In the genomic region with DNA sequence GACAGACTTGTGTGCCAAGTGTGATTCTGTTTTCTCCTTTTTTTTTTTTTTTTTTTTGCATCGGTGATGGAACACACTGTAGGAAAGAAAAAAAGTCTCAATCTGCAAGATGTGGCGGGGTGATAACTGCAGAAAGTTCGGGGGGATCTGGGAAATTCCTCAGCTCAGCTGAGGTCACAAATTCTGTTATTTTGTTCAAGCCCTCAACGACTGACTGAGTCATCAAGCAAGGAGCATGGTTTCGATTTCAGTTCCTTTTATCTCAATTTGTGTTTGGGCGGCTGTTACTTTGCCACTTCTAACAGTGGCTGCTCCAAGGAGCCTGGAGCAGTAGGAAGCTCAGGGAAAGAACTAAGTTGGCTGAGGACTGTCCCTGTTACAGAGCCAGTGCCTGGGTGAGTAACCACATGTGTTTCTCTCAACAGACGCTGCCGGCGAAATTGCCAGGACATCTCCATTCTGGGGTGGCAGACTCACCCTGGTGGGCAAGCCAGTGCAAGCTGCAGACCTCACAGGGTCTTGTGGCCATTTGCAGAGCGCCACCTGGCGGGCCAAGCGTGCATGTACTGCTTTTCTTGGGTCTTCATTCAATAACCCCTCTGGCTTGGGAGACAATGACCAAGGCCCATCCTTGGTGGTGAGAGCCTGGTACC, we compare ENCODE assay signal across 8 mouse cellular contexts. TPM values are rescaled to one million over a fixed set of nuclear protein-coding genes. Genes with fewer than 3 reads are reported as not detected.
DNase-seq lines count a peak whose midpoint lies in the region; ATAC-seq and TF ChIP-seq lines count a peak whose summit lies in the region.

No protein-coding gene starts in this region.

- no peaks in the 10 kb centered on the region for H3K9me3 ChIP-seq in MEL (replicated peaks; ENCODE audit: insufficient read depth, low read length)
- no peaks in the 10 kb centered on the region for H3K9me3 ChIP-seq in forebrain, embryonic 16.5 days (ENCODE audit: control insufficient read depth, low read length)
- H3K9me3 ChIP-seq in neural tube, embryonic 15.5 days (replicated peaks), result no peaks in the 10 kb centered on the region

- peak overlapping the region; percentile 66 to 71 for H3K4me3 ChIP-seq in MEL (ENCODE audit: control insufficient read depth in 1 of 2, insufficient read depth in 1 of 2, low read depth in 2 of 2, low read length in 2 of 2)
- peak overlapping the region; percentile 16 for H3K4me3 ChIP-seq in forebrain, embryonic 16.5 days (replicated peaks; ENCODE audit: low read length)
- peak overlapping the region; percentile 88 for H3K4me3 ChIP-seq in lung, adult 2 months (replicated peaks; ENCODE audit: extremely low read depth, low read depth, low read length)
- H3K4me3 ChIP-seq in neural tube, embryonic 15.5 days (replicated peaks), result peak overlapping the region; percentile 26

- TF ChIP-seq POLR2A in MEL (IDR thresholded peaks at IDR 0.05; ENCODE audit: control insufficient read depth in 1 of 2, insufficient read depth in 1 of 2, low read depth in 1 of 2, low read length in 2 of 2, poor library complexity in 1 of 2), result no peak
- TF ChIP-seq POLR2A in lung, adult 2 months (IDR thresholded peaks at IDR 0.05; ENCODE audit: borderline replicate concordance, extremely low read depth, low read depth, low read length), result peak; percentile 51; the same call in 1 of the 2 replicates

- H3K27ac ChIP-seq in MEL (ENCODE audit: control insufficient read depth, low read depth, low read length), result 0 out of 2 replicates have a peak overlapping the region, but pooled peaks have one; percentile 9
- H3K27ac ChIP-seq in forebrain, embryonic 16.5 days (ENCODE audit: low read length), result no peak overlapping the region
- H3K27ac ChIP-seq in neural tube, embryonic 15.5 days (replicated peaks), result no peak overlapping the region

- peak; percentile 65 for TF ChIP-seq RAD21 in MEL (IDR thresholded peaks at IDR 0.05; ENCODE audit: low read depth, low read length)

- H3K4me2 ChIP-seq in forebrain, embryonic 16.5 days (ENCODE audit: low read length), result peak overlapping the region; percentile 38
- H3K4me2 ChIP-seq in neural tube, embryonic 15.5 days, result peak overlapping the region; percentile 43

- peak; percentile 89 for ATAC-seq in forebrain, embryonic 16.5 days
- peak; percentile 50; the same call in 1 of the 2 replicates for ATAC-seq in neural tube, embryonic 15.5 days (ENCODE audit: low FRiP score)

- H3K9ac ChIP-seq in MEL (ENCODE audit: control insufficient read depth, low read depth, low read length, poor library complexity, severe bottlenecking), result peak overlapping the region; percentile 54
- H3K9ac ChIP-seq in forebrain, embryonic 16.5 days (replicated peaks; ENCODE audit: low read depth, low read length), result no peak overlapping the region
- H3K9ac ChIP-seq in neural tube, embryonic 15.5 days (replicated peaks), result no peak overlapping the region

- H3K79me2 ChIP-seq in MEL (ENCODE audit: control insufficient read depth, insufficient read depth, low read length, poor library complexity), result no peaks in the 10 kb centered on the region

- peak; percentile 91 for DNase-seq in MEL (ENCODE audit: low read depth, low spot score)
- peak; percentile 77 to 84 for DNase-seq in cerebellum, adult 18-20 months
- DNase-seq in heart, postnatal 36 days, result peak; percentile 88 to 89
- DNase-seq in layer of hippocampus, adult 18-20 months (ENCODE audit: low spot score in 2 of 2), result peak; percentile 26 to 84
- peak; percentile 84 for DNase-seq in lung, adult 2 months
- DNase-seq in testis, postnatal 14 days (ENCODE audit: low spot score), result peak; percentile 78

- intact Hi-C loops in heart, postnatal 36 days (cut with DNase I), result loop anchor here (1.0 to 10.0 kb wide), 4 partner anchors 30 to 144 kb away; a partner anchor contains a TSS

- H3K4me1 ChIP-seq in MEL (ENCODE audit: control insufficient read depth in 1 of 2, insufficient read depth in 2 of 2, low read length in 2 of 2), result peaks cover 2% of the 10 kb centered on the region in 2 experiments; a peak in 1 of 4 replicates
- H3K4me1 ChIP-seq in forebrain, embryonic 16.5 days (replicated peaks; ENCODE audit: control insufficient read depth, insufficient read depth, low read length), result 0 out of 2 replicates have a peak, but pooled peaks cover 3% of the 10 kb centered on the region
- H3K4me1 ChIP-seq in lung, adult 2 months (ENCODE audit: control insufficient read depth, insufficient read depth, low read length), result peaks cover 13% of the 10 kb centered on the region
- no peaks in the 10 kb centered on the region for H3K4me1 ChIP-seq in neural tube, embryonic 15.5 days

- WGBS in forebrain, embryonic 16.5 days, result 18% methylated on average over 12 of the region's 12 CpGs
- under 1% methylated on average over 12 of the region's 12 CpGs for WGBS in lung, adult 2 months
- 22% methylated on average over 12 of the region's 12 CpGs for WGBS in neural tube, embryonic 15.5 days

- 0 out of 4 replicates have a peak, but pooled peaks have one; percentile 5 to 19 for TF ChIP-seq EP300 in MEL (IDR thresholded peaks at IDR 0.05; ENCODE audit: low read depth in 1 of 2, low read length in 2 of 2)

- H3K27me3 ChIP-seq in MEL (ENCODE audit: control insufficient read depth in 1 of 2, insufficient read depth in 2 of 2, low read length in 2 of 2), result no peaks in the 10 kb centered on the region; a peak in 1 of 4 replicates
- no peaks in the 10 kb centered on the region for H3K27me3 ChIP-seq in forebrain, embryonic 16.5 days (replicated peaks; ENCODE audit: control insufficient read depth, insufficient read depth, low read length)
- no peaks in the 10 kb centered on the region for H3K27me3 ChIP-seq in neural tube, embryonic 15.5 days (replicated peaks)

- no peaks in the 10 kb centered on the region for H3K36me3 ChIP-seq in MEL (ENCODE audit: control insufficient read depth in 1 of 2, insufficient read depth in 2 of 2, low read length in 2 of 2)
- no peaks in the 10 kb centered on the region for H3K36me3 ChIP-seq in forebrain, embryonic 16.5 days (ENCODE audit: control insufficient read depth, insufficient read depth)
- no peaks in the 10 kb centered on the region for H3K36me3 ChIP-seq in neural tube, embryonic 15.5 days

- peak; percentile 91 to 95 (median 95) for TF ChIP-seq CTCF in MEL (IDR thresholded peaks at IDR 0.05 in 2 of 3, conservative IDR thresholded peaks at IDR 0.05 in 1 of 3; ENCODE audit: control insufficient read depth in 1 of 3, insufficient read depth in 1 of 3, low read depth in 2 of 3, low read length in 3 of 3, poor library complexity in 1 of 3, severe bottlenecking in 1 of 3)
- peak; percentile 98 for TF ChIP-seq CTCF in lung, adult 2 months (IDR thresholded peaks at IDR 0.05; ENCODE audit: insufficient read depth, low read length)

TF ChIP-seq in MEL, 35 proteins besides CTCF, POLR2A, EP300 and RAD21 (continues in another document):
- TF ChIP-seq USF2 (IDR thresholded peaks at IDR 0.05; ENCODE audit: borderline replicate concordance in 1 of 2, insufficient read depth in 1 of 2, low read depth in 1 of 2, low read length in 2 of 2) (no peak), TBP (IDR thresholded peaks at IDR 0.05; ENCODE audit: low read depth, low read length) (no peak), SMC3 (IDR thresholded peaks at IDR 0.05; ENCODE audit: low read depth, low read length) (peak; percentile 84), ZC3H11A (IDR thresholded peaks at IDR 0.05; ENCODE audit: low read depth, low read length) (peak; percentile 43), JUND (IDR thresholded peaks at IDR 0.05; ENCODE audit: low read depth, low read length) (no peak; the same call in 1 of the 2 replicates), CHD1 (IDR thresholded peaks at IDR 0.05; ENCODE audit: low read depth, low read length) (no peak), MAX (IDR thresholded peaks at IDR 0.05; ENCODE audit: low read length) (peak; percentile 62; the same call in 1 of the 2 replicates), ZMIZ1 (IDR thresholded peaks at IDR 0.05; ENCODE audit: low read depth, low read length) (no peak)

RNA-seq across cellular contexts. Expression of a gene that starts 0.6 kb away (rescaled TPM):
- 0.20 and 0.35 TPM in 2 replicates for total RNA-seq in MEL (2012; rRNA removed)
- polyA plus RNA-seq in MEL (2012; ENCODE audit: insufficient read depth in 1 of 2, insufficient read length in 2 of 2, low read depth in 1 of 2, low replicate concordance in 2 of 2, missing spikeins in 1 of 2), result under 1 TPM in 1 of 2 experiments, not detected in 1; 0.85 TPM
- polyA plus RNA-seq in forebrain, embryonic 16.5 days (2015; fragmentation: Nextera tagmentation; extraction: Ambion mirVana), result 0.60 and 0.99 TPM in 2 replicates
- 10 to 100 TPM; 15.1 to 23.8 TPM for total RNA-seq in heart, postnatal 36 days (2021)
- total RNA-seq in layer of hippocampus, adult 18-20 months (2021), result 1 to 10 TPM; 3.0 to 5.8 TPM
- 24.7 and 33.3 TPM in 2 replicates for polyA plus RNA-seq in lung, adult 2 months (2012; rRNA removed)
- 1.3 and 3.8 TPM in 2 replicates for polyA plus RNA-seq in neural tube, embryonic 15.5 days (2015; fragmentation: Nextera tagmentation; extraction: Ambion mirVana)

RNA-seq across cellular contexts. Expression of a gene that starts 30.3 kb away (rescaled TPM):
- total RNA-seq in MEL (2012; rRNA removed), result 1.6 and 3.9 TPM in 2 replicates
- 1 to 10 TPM in 1 of 2 experiments, not detected in 1; 1.9 TPM for polyA plus RNA-seq in MEL (2012; ENCODE audit: insufficient read depth in 1 of 2, insufficient read length in 2 of 2, low read depth in 1 of 2, low replicate concordance in 2 of 2, missing spikeins in 1 of 2)
- 1.4 TPM in 2 replicates for polyA plus RNA-seq in forebrain, embryonic 16.5 days (2015; fragmentation: Nextera tagmentation; extraction: Ambion mirVana)
- total RNA-seq in heart, postnatal 36 days (2021), result 10 to 100 TPM in 1 of 2 experiments, 1 to 10 TPM in 1; 8.5 to 14.3 TPM
- total RNA-seq in layer of hippocampus, adult 18-20 months (2021), result 1 to 10 TPM; 2.0 to 2.3 TPM
- 4.5 and 5.8 TPM in 2 replicates for polyA plus RNA-seq in lung, adult 2 months (2012; rRNA removed)
- 2.3 and 9.2 TPM in 2 replicates for polyA plus RNA-seq in neural tube, embryonic 15.5 days (2015; fragmentation: Nextera tagmentation; extraction: Ambion mirVana)

RNA-seq across cellular contexts. Expression of a gene that starts 34.2 kb away (rescaled TPM):
- not detected in 2 replicates for total RNA-seq in MEL (2012; rRNA removed)
- not detected for polyA plus RNA-seq in MEL (2012; ENCODE audit: insufficient read depth in 1 of 2, insufficient read length in 2 of 2, low read depth in 1 of 2, low replicate concordance in 2 of 2, missing spikeins in 1 of 2)
- not detected in 2 replicates for polyA plus RNA-seq in forebrain, embryonic 16.5 days (2015; fragmentation: Nextera tagmentation; extraction: Ambion mirVana)
- total RNA-seq in heart, postnatal 36 days (2021), result under 1 TPM; 0.14 to 0.19 TPM
- total RNA-seq in layer of hippocampus, adult 18-20 months (2021), result not detected
- 0.06 and 0.11 TPM in 2 replicates for polyA plus RNA-seq in lung, adult 2 months (2012; rRNA removed)
- polyA plus RNA-seq in neural tube, embryonic 15.5 days (2015; fragmentation: Nextera tagmentation; extraction: Ambion mirVana), result not detected in 2 replicates

RNA-seq across cellular contexts. Expression of a gene that starts 60.0 kb away (rescaled TPM):
- total RNA-seq in MEL (2012; rRNA removed), result 0.04 TPM in 1 of 2 replicates, not detected in the other
- polyA plus RNA-seq in MEL (2012; ENCODE audit: insufficient read depth in 1 of 2, insufficient read length in 2 of 2, low read depth in 1 of 2, low replicate concordance in 2 of 2, missing spikeins in 1 of 2), result under 1 TPM in 1 of 2 experiments, not detected in 1; 0.03 TPM
- polyA plus RNA-seq in forebrain, embryonic 16.5 days (2015; fragmentation: Nextera tagmentation; extraction: Ambion mirVana), result 0.42 and 0.58 TPM in 2 replicates
- 10 to 100 TPM; 11.3 to 16.5 TPM for total RNA-seq in heart, postnatal 36 days (2021)
- total RNA-seq in layer of hippocampus, adult 18-20 months (2021), result 1 to 10 TPM; 1.6 to 2.0 TPM
- polyA plus RNA-seq in lung, adult 2 months (2012; rRNA removed), result 19.6 and 24.6 TPM in 2 replicates
- 0.90 and 3.6 TPM in 2 replicates for polyA plus RNA-seq in neural tube, embryonic 15.5 days (2015; fragmentation: Nextera tagmentation; extraction: Ambion mirVana)

Comparison
In these comparisons a context has a peak if more than half of its experiments do, and no peak if none do; other contexts are left out.
1. H3K4me3 ChIP-seq: peak in every context shown above with its lines; median percentile 88 in lung, adult 2 months; 68 in MEL; 26 in neural tube, embryonic 15.5 days; 16 in forebrain, embryonic 16.5 days.